Mouse (Mus musculus) thymus, postnatal 10 days (tissue): ENCODE data around the gene Bnip1.

Source experiments
- DNase-seq, 2 experiments: peaks; one replicate each; pipeline ENCODE4 v3.0.0; 2021; ENCODE audit warnings: low spot score in 2 of 2

Bnip1 gene

GRCm38 (mm10) chr17:26793068-26793765, 12.4 kb downstream of the Bnip1 start:
- no peak for DNase-seq

- DNase-seq = peak in 1 of 2 experiments; percentile 46
Measured at GRCm38 (mm10) chr17:26794744-26795143, 13.9 kb downstream of the Bnip1 start.

GRCm38 (mm10) chr17:26795386-26795785, 14.5 kb downstream of the Bnip1 start:
- no peak for DNase-seq

- DNase-seq = no peak
Measured at GRCm38 (mm10) chr17:26797379-26798128, 16.7 kb downstream of the Bnip1 start.

- no peak for DNase-seq
Measured at GRCm38 (mm10) chr17:26802886-26803285, 22.0 kb downstream of the Bnip1 start.

GRCm38 (mm10) chr17:26812607-26813006, 31.7 kb downstream of the Bnip1 start:
- no peak for DNase-seq

GRCm38 (mm10) chr17:26813497-26813896, 32.6 kb downstream of the Bnip1 start:
- no peak for DNase-seq

GRCm38 (mm10) chr17:26816810-26817209, 35.9 kb downstream of the Bnip1 start:
- DNase-seq = no peak

- no peak for DNase-seq
Measured at GRCm38 (mm10) chr17:26817776-26818175, 36.9 kb downstream of the Bnip1 start.

- DNase-seq = no peak
Measured at GRCm38 (mm10) chr17:26826131-26826530, 45.3 kb downstream of the Bnip1 start.

GRCm38 (mm10) chr17:26833806-26834205, 52.9 kb downstream of the Bnip1 start:
- no peak for DNase-seq

- no peak for DNase-seq
Measured at GRCm38 (mm10) chr17:26834302-26834965, 53.6 kb downstream of the Bnip1 start.

- DNase-seq = no peak
Measured at GRCm38 (mm10) chr17:26834966-26835755, 54.3 kb downstream of the Bnip1 start.

GRCm38 (mm10) chr17:26835956-26836355, 55.1 kb downstream of the Bnip1 start:
- no peak for DNase-seq

GRCm38 (mm10) chr17:26836377-26836776, 55.5 kb downstream of the Bnip1 start:
- no peak for DNase-seq

GRCm38 (mm10) chr17:26836786-26837545, 56.1 kb downstream of the Bnip1 start:
- no peak for DNase-seq

GRCm38 (mm10) chr17:26837546-26837985, 56.7 kb downstream of the Bnip1 start:
- DNase-seq = no peak

GRCm38 (mm10) chr17:26838191-26838910, 57.5 kb downstream of the Bnip1 start:
- DNase-seq = no peak

GRCm38 (mm10) chr17:26838911-26839717, 58.2 kb downstream of the Bnip1 start:
- no peak for DNase-seq
